Mouse (Mus musculus) central nervous system, embryonic 14 days (tissue): ENCODE measurements around the gene Atp5g2. TPM values are rescaled to one million over a fixed set of nuclear protein-coding genes. Genes with fewer than 3 reads are reported as not detected.

Experiments
- polyA plus RNA-seq: library from polyadenylated mRNA; depleted of rRNA; stranded (reverse); fragments of >200 nt; gene quantifications from 2 replicates; pipeline ENCODE4 v1.2.3, GENCODE M21; 2012; rRNA removed

Gene Atp5g2
- polyA plus RNA-seq, result 497 and 578 TPM in 2 replicates

GRCm38 (mm10) chr15:102672215-102673071 lies at the start of gene Atp5g2:
Gene Atp5g2, minus strand, starts transcription at chr15:102672352.

GRCm38 (mm10) chr15:102624970-102625686 lies 47.0 kb downstream of the Atp5g2 start, which contains the start of the genes Gm28047 and Atf7:
Gene Gm28047, minus strand, starts transcription at chr15:102625067.
Gene Atf7, minus strand, starts transcription at chr15:102625464.

Other genes with a start within 250 kb of the Atp5g2 start
- gene Amhr2, start 227.0 kb downstream of the Atp5g2 start, polyA plus RNA-seq, result 0.58 and 0.82 TPM in 2 replicates
- 98.8 and 101 TPM in 2 replicates for gene Prr13, start 213.3 kb downstream of the Atp5g2 start, polyA plus RNA-seq
- gene Pcbp2, start 201.8 kb downstream of the Atp5g2 start, polyA plus RNA-seq, result 555 and 600 TPM in 2 replicates
- gene Gm10337, start 168.6 kb downstream of the Atp5g2 start, polyA plus RNA-seq, result not detected in 2 replicates
- 69.0 and 72.9 TPM in 2 replicates for gene Map3k12, start 155.3 kb downstream of the Atp5g2 start, polyA plus RNA-seq
- 146 TPM in 2 replicates for gene Tarbp2, start 154.2 kb downstream of the Atp5g2 start, polyA plus RNA-seq
- 7.6 and 8.6 TPM in 2 replicates for gene Npff, start 147.4 kb downstream of the Atp5g2 start, polyA plus RNA-seq
- gene Gm28047, start 47.3 kb downstream of the Atp5g2 start, polyA plus RNA-seq, result 0.09 TPM in 1 of 2 replicates, not detected in the other
- 44.6 and 60.1 TPM in 2 replicates for gene Atf7, start 46.9 kb downstream of the Atp5g2 start, polyA plus RNA-seq
- 55.2 and 56.8 TPM in 2 replicates for gene Calcoco1, start 49.8 kb upstream of the Atp5g2 start, polyA plus RNA-seq
- 0.05 and 0.14 TPM in 2 replicates for gene Hoxc13, start 248.8 kb upstream of the Atp5g2 start, polyA plus RNA-seq